Mouse (Mus musculus): ENCODE data around the gene Kifap3. TPM values are rescaled to one million over a fixed set of nuclear protein-coding genes. Genes with fewer than 3 reads are reported as not detected.

Kifap3 gene
- polyA plus RNA-seq, 2 experiments, result 28.2 to 46.3 TPM

DNA sequence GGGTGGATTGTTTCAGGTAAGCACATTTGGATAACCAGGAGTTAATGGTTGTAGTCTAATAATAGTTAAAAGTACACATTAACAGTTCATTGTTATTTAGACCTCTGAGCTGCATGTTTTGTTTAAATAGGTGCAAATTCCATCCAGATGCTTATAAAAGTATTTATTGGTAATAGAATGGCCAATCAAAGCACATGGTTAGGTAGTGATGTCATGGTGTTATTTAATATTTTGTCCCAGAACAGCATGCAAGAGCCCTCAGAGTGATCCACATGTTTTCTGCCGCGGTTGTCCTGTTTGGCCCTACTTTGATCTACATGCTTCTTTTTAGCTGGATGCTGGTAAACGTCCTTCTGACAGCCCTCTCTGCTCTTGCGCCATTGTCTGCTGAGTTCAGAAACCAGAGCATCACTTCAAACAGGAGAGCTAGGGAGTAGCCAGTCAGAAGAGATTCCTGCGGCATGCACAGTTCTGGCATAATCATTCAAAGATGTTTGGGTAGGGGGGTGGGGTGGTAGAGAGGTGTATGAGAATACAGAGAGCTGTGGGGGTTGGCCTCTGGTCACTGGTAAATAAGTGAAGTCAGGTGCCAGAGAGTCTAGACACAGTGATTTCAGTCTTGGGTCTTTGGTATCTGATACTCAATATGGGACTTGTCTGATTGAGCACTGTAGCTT, 73.6 kb downstream of the Kifap3 start:
- peaks cover 9% of the 10 kb centered on the region for H3K4me1 ChIP-seq (ENCODE audit: control insufficient read depth, insufficient read depth, low read length)
- DNase-seq (ENCODE audit: low spot score), result peak; percentile 66
- H3K27ac ChIP-seq (replicated peaks; ENCODE audit: low read depth, low read length), result no peak overlapping the region
- H3K4me2 ChIP-seq (replicated peaks; ENCODE audit: low read depth, low read length, severe bottlenecking), result peak overlapping the region; percentile 32
- H3K4me3 ChIP-seq (replicated peaks; ENCODE audit: low read length), result no peak overlapping the region
- WGBS, result 12% methylated on average over 5 of the region's 5 CpGs
- no peaks in the 10 kb centered on the region for H3K27me3 ChIP-seq (ENCODE audit: control insufficient read depth, insufficient read depth, low read length)
- no peak for TF ChIP-seq POLR2A (IDR thresholded peaks at IDR 0.05; ENCODE audit: borderline replicate concordance, extremely low read depth, insufficient read depth, insufficient read length)
- H3K36me3 ChIP-seq (ENCODE audit: control insufficient read depth, insufficient read depth, low read length), result peaks cover 15% of the 10 kb centered on the region
- no peaks in the 10 kb centered on the region for H3K9me3 ChIP-seq (ENCODE audit: control insufficient read depth, low read length)
- no peak overlapping the region for H3K9ac ChIP-seq (ENCODE audit: low read depth, low read length, severe bottlenecking)
- peak; percentile 83 for ATAC-seq (ENCODE audit: low FRiP score, low read depth)

DNA sequence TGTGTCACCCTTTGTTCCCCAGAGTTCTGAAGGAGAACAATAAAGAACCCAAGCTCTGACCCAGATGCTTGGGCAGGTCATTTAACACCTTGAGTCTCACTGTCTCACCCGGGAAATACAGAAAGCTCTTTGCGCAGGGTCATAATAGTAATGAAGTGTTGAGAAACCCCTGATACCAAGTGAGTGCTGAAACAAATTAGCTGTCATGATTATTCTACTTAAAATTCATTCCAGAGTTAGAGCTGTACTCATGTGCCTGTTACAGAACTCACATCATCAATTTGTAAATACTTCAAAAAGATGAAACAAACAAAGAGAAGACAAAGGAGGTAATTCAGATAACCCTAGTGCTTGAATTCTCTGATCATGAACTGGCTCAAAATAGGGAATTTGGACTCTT, 79.0 kb downstream of the Kifap3 start:
- no peak for DNase-seq (ENCODE audit: low spot score)
- no peak overlapping the region for H3K9ac ChIP-seq (ENCODE audit: low read depth, low read length, severe bottlenecking)
- peaks cover 30% of the 10 kb centered on the region for H3K36me3 ChIP-seq (ENCODE audit: control insufficient read depth, insufficient read depth, low read length)
- H3K27ac ChIP-seq (replicated peaks; ENCODE audit: low read depth, low read length), result no peak overlapping the region
- no peak for ATAC-seq (ENCODE audit: low FRiP score, low read depth)
- WGBS, result 53% methylated on average over 2 of the region's 2 CpGs
- H3K4me3 ChIP-seq (replicated peaks; ENCODE audit: low read length), result no peak overlapping the region
- TF ChIP-seq POLR2A (IDR thresholded peaks at IDR 0.05; ENCODE audit: borderline replicate concordance, extremely low read depth, insufficient read depth, insufficient read length), result no peak
- H3K27me3 ChIP-seq (ENCODE audit: control insufficient read depth, insufficient read depth, low read length), result no peaks in the 10 kb centered on the region
- no peak overlapping the region for H3K4me2 ChIP-seq (replicated peaks; ENCODE audit: low read depth, low read length, severe bottlenecking)
- H3K4me1 ChIP-seq (ENCODE audit: control insufficient read depth, insufficient read depth, low read length), result no peaks in the 10 kb centered on the region
- no peaks in the 10 kb centered on the region for H3K9me3 ChIP-seq (ENCODE audit: control insufficient read depth, low read length)

DNA sequence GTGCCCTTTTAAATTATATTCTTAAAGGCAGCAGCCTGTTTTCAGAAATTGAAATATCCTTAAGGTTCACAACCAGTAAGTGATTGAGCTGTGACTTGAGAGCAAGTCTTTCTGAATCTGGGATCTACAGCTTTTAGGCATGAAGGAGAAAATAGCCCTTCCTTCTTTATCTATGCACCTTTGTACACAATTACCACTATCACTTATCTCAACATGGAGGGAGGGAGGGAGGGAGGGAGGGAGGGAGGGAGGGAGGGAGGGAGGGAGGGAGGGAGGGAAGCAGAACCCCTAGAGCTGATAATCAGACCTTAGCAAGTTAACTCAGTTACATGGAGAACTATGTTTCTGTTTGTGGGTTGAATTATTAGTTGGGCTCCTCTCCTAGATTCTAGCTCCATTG, 82.2 kb downstream of the Kifap3 start:
- Histone ChIP-seq H3K4me2 (replicated peaks; ENCODE audit: low read depth, low read length, severe bottlenecking) (no peak overlapping the region), H3K36me3 (ENCODE audit: control insufficient read depth, insufficient read depth, low read length) (peaks cover 40% of the 10 kb centered on the region), H3K9me3 (ENCODE audit: control insufficient read depth, low read length) (no peaks in the 10 kb centered on the region), H3K4me3 (replicated peaks; ENCODE audit: low read length) (no peak overlapping the region), H3K27me3 (ENCODE audit: control insufficient read depth, insufficient read depth, low read length) (no peaks in the 10 kb centered on the region), H3K9ac (ENCODE audit: low read depth, low read length, severe bottlenecking) (no peak overlapping the region), H3K27ac (replicated peaks; ENCODE audit: low read depth, low read length) (no peak overlapping the region), H3K4me1 (ENCODE audit: control insufficient read depth, insufficient read depth, low read length) (no peaks in the 10 kb centered on the region)
- TF ChIP-seq POLR2A (IDR thresholded peaks at IDR 0.05; ENCODE audit: borderline replicate concordance, extremely low read depth, insufficient read depth, insufficient read length), result no peak
- ATAC-seq (ENCODE audit: low FRiP score, low read depth) (no peak), DNase-seq (ENCODE audit: low spot score) (no peak)

DNA sequence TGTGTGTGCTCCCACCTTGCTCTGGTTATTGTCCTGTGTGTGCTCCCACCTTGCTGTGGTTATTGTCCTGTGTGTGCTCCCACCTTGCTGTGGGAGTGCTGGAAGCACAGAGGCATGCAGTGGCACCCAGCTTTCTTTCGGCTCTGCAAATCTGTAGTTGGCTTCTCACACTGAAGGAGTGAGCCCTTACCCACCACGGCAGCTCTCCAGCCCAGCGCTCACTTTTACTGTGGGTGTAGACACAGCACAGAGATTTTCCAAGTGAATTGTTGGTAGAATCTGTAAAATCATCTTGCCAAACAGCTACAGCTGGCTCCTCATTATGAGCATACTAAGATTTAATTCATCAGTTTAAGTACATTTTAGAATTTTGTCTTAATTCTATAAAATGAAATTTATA, 93.8 kb downstream of the Kifap3 start:
- Histone ChIP-seq H3K9me3 (ENCODE audit: control insufficient read depth, low read length) (no peaks in the 10 kb centered on the region), H3K4me2 (replicated peaks; ENCODE audit: low read depth, low read length, severe bottlenecking) (no peak overlapping the region), H3K36me3 (ENCODE audit: control insufficient read depth, insufficient read depth, low read length) (peaks cover 12% of the 10 kb centered on the region), H3K27me3 (ENCODE audit: control insufficient read depth, insufficient read depth, low read length) (no peaks in the 10 kb centered on the region), H3K4me1 (ENCODE audit: control insufficient read depth, insufficient read depth, low read length) (no peaks in the 10 kb centered on the region), H3K9ac (ENCODE audit: low read depth, low read length, severe bottlenecking) (no peak overlapping the region), H3K27ac (replicated peaks; ENCODE audit: low read depth, low read length) (no peak overlapping the region), H3K4me3 (replicated peaks; ENCODE audit: low read length) (no peak overlapping the region)
- no peak for ATAC-seq (ENCODE audit: low FRiP score, low read depth)
- TF ChIP-seq POLR2A (IDR thresholded peaks at IDR 0.05; ENCODE audit: borderline replicate concordance, extremely low read depth, insufficient read depth, insufficient read length), result no peak
- no peak for DNase-seq (ENCODE audit: low spot score)
- 62% methylated on average over 3 of the region's 3 CpGs for WGBS

DNA sequence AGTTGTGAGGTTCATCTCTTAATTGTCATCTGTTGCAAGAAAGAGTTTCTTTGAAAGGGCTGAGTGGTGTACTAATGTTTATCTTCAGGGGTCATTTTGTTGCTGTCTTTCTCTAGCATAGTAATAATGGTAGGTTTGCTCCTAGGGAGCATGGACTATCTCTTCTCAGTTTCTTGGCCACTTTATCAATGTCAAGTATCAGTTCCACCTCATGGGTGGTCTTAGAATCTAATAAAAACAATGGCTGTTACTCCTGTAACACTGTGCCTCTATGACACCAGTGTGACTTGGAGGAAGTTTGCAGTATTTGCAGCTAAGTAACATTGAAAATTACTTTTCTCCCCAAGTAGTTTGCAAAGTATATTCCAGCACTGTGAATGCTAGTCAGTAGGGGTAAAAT, 110.2 kb downstream of the Kifap3 start:
- H3K27me3 ChIP-seq (ENCODE audit: control insufficient read depth, insufficient read depth, low read length), result no peaks in the 10 kb centered on the region
- no peak overlapping the region for H3K9ac ChIP-seq (ENCODE audit: low read depth, low read length, severe bottlenecking)
- no peaks in the 10 kb centered on the region for H3K9me3 ChIP-seq (ENCODE audit: control insufficient read depth, low read length)
- no peak overlapping the region for H3K27ac ChIP-seq (replicated peaks; ENCODE audit: low read depth, low read length)
- H3K4me2 ChIP-seq (replicated peaks; ENCODE audit: low read depth, low read length, severe bottlenecking), result no peak overlapping the region
- no peak for ATAC-seq (ENCODE audit: low FRiP score, low read depth)
- no peak for DNase-seq (ENCODE audit: low spot score)
- peaks cover 9% of the 10 kb centered on the region; the same call in 1 of the 2 replicates for H3K36me3 ChIP-seq (ENCODE audit: control insufficient read depth, insufficient read depth, low read length)
- H3K4me3 ChIP-seq (replicated peaks; ENCODE audit: low read length), result no peak overlapping the region
- H3K4me1 ChIP-seq (ENCODE audit: control insufficient read depth, insufficient read depth, low read length), result 0 out of 2 replicates have a peak, but pooled peaks cover 2% of the 10 kb centered on the region
- no peak for TF ChIP-seq POLR2A (IDR thresholded peaks at IDR 0.05; ENCODE audit: borderline replicate concordance, extremely low read depth, insufficient read depth, insufficient read length)
